In genomic region chr7:49783017-49783416, GRCm38 (mm10) we compare ENCODE assay signal across 25 mouse cellular contexts. TPM values are rescaled to one million over a fixed set of nuclear protein-coding genes. Genes with fewer than 3 reads are reported as not detected.
A peak's percentile ranks its signal among the peaks of the same experiment; 100 is the strongest.
DNase-seq lines count a peak whose midpoint lies in the region; ATAC-seq and TF ChIP-seq lines count a peak whose summit lies in the region.
"Had no signal": no experiment of that assay in that cellular context is flagged by ENCODE, and none has a peak within 500 bp of the region (broad histone marks: within the 10 kb centered on the region; RNA-seq: fewer than 3 reads in every experiment).

No protein-coding gene starts in this region.

- H3K36me3 ChIP-seq in midbrain, embryonic 11.5 days (ENCODE audit: control insufficient read depth, insufficient read depth, low read length) = peaks cover 6% of the 10 kb centered on the region; the same call in 1 of the 2 replicates

- no peak for TF ChIP-seq POLR2A in bone marrow, adult 2 months (IDR thresholded peaks at IDR 0.05; ENCODE audit: borderline replicate concordance, control insufficient read depth, low read depth, low read length)

- H3K4me2 ChIP-seq in midbrain, embryonic 11.5 days = no peak overlapping the region
- H3K4me2 ChIP-seq: embryonic facial prominence, embryonic 12.5 days; forebrain, embryonic 13.5 days; forebrain, embryonic 15.5 days had no signal

- no peaks in the 10 kb centered on the region for H3K9me3 ChIP-seq in midbrain, embryonic 11.5 days (ENCODE audit: control insufficient read depth, low read length)
- H3K9me3 ChIP-seq: embryonic facial prominence, embryonic 10.5 days; embryonic facial prominence, embryonic 12.5 days; forebrain, embryonic 13.5 days; forebrain, embryonic 15.5 days; G1E had no signal

- H3K4me3 ChIP-seq in bone marrow, adult 2 months (replicated peaks; ENCODE audit: control insufficient read depth, low read depth, low read length) = no peak overlapping the region
- H3K4me3 ChIP-seq in midbrain, embryonic 11.5 days (ENCODE audit: low read depth, low read length) = no peak overlapping the region
- H3K4me3 ChIP-seq: embryonic facial prominence, embryonic 10.5 days; embryonic facial prominence, embryonic 12.5 days; forebrain, embryonic 13.5 days; forebrain, embryonic 15.5 days had no signal

- H3K9ac ChIP-seq in midbrain, embryonic 11.5 days (ENCODE audit: low read length) = no peak overlapping the region
- H3K9ac ChIP-seq: embryonic facial prominence, embryonic 12.5 days; forebrain, embryonic 13.5 days; forebrain, embryonic 15.5 days; forebrain, postnatal 0 days had no signal

- no peaks in the 10 kb centered on the region for H3K27me3 ChIP-seq in midbrain, embryonic 11.5 days (ENCODE audit: control insufficient read depth, insufficient read depth, low read length)
- H3K27me3 ChIP-seq: CH12.LX; embryonic facial prominence, embryonic 12.5 days; forebrain, embryonic 13.5 days; forebrain, embryonic 15.5 days; Patski had no signal

- peak; percentile 59 for ATAC-seq in granulocyte monocyte progenitor cell, adult 5-6 weeks (replicated peaks; ENCODE audit: poor library complexity, severe bottlenecking)
- ATAC-seq in megakaryocyte progenitor cell, adult 5-6 weeks (replicated peaks; ENCODE audit: poor library complexity) = peak; percentile 35
- no peak for ATAC-seq in midbrain, embryonic 11.5 days (ENCODE audit: low FRiP score)
- ATAC-seq: activated CD4-positive, CD25-positive, alpha-beta regulatory T cell, adult 4 months; CD4-positive, CD25-positive, alpha-beta regulatory T cell, adult 4 months; forebrain, embryonic 13.5 days; forebrain, embryonic 15.5 days; forebrain, postnatal 0 days; Patski had no signal

- H3K27ac ChIP-seq in bone marrow, adult 2 months (ENCODE audit: control insufficient read depth, insufficient read depth, low read depth, low read length, poor library complexity) = peak overlapping the region; percentile 41; the same call in 1 of the 2 replicates
- no peak overlapping the region for H3K27ac ChIP-seq in midbrain, embryonic 11.5 days (ENCODE audit: low read depth, low read length)
- H3K27ac ChIP-seq: embryonic facial prominence, embryonic 10.5 days; embryonic facial prominence, embryonic 12.5 days; forebrain, embryonic 13.5 days; forebrain, embryonic 15.5 days had no signal

- H3K4me1 ChIP-seq in bone marrow, adult 2 months (ENCODE audit: control insufficient read depth, insufficient read depth, low read length) = no peaks in the 10 kb centered on the region; the same call in none of the 2 replicates
- H3K4me1 ChIP-seq in midbrain, embryonic 11.5 days (ENCODE audit: control insufficient read depth, insufficient read depth, low read length) = peaks cover 11% of the 10 kb centered on the region

- DNase-seq in midbrain, embryonic 11.5 days (ENCODE audit: low spot score, missing footprints) = no peak
- DNase-seq in kidney, adult 9 months = no peak
- no peak for DNase-seq in ovary, postnatal 36 days (ENCODE audit: low spot score)
- DNase-seq: adrenal gland, adult 8-10 months; adrenal gland, postnatal 14 days; adrenal gland, postnatal 36 days; B cell, adult 2 months; cerebellum, adult 11-12 months; cerebellum, adult 2 months; cerebellum, adult 9-10 months; cerebellum, postnatal 10 days; cerebellum, postnatal 25 days; forebrain, postnatal 0 days had no signal

- TF ChIP-seq CTCF in bone marrow, adult 2 months (IDR thresholded peaks at IDR 0.05; ENCODE audit: control insufficient read depth, insufficient read depth, low read length) = no peak

- 85% methylated on average over 2 of the region's 2 CpGs for WGBS in bone marrow, adult 2 months
- WGBS in midbrain, embryonic 11.5 days = 93% methylated on average over 2 of the region's 2 CpGs

RNA-seq across cellular contexts. Expression of gene Prmt3, which starts 4.9 kb away (rescaled TPM):
- 9.0 and 14.6 TPM in 2 replicates for polyA plus RNA-seq in bone marrow, adult 2 months (2011; ENCODE audit: insufficient read depth, insufficient read length, low replicate concordance, missing spikeins)
- total RNA-seq in granulocyte monocyte progenitor cell, adult 5-6 weeks (2014; fragmentation: Nextera tagmentation) = 67.7 and 79.0 TPM in 2 replicates
- 56.3 and 57.4 TPM in 2 replicates for total RNA-seq in granulocyte monocyte progenitor cell, adult 5-6 weeks (2017)
- 55.0 and 73.0 TPM in 2 replicates for total RNA-seq in megakaryocyte progenitor cell, adult 5-6 weeks (2015)
- 51.5 and 53.0 TPM in 2 replicates for total RNA-seq in megakaryocyte progenitor cell, adult 5-6 weeks (2017)
- polyA plus RNA-seq in midbrain, embryonic 11.5 days (2014; fragmentation: Nextera tagmentation; extraction: Ambion mirVana) = 82.0 and 93.2 TPM in 2 replicates

RNA-seq across cellular contexts. Expression of gene Htatip2, which starts 24.1 kb away (rescaled TPM):
- 22.5 and 30.4 TPM in 2 replicates for polyA plus RNA-seq in bone marrow, adult 2 months (2011; ENCODE audit: insufficient read depth, insufficient read length, low replicate concordance, missing spikeins)
- total RNA-seq in granulocyte monocyte progenitor cell, adult 5-6 weeks (2014; fragmentation: Nextera tagmentation) = 19.9 and 23.1 TPM in 2 replicates
- total RNA-seq in granulocyte monocyte progenitor cell, adult 5-6 weeks (2017) = 12.7 and 14.2 TPM in 2 replicates
- 16.0 and 18.4 TPM in 2 replicates for total RNA-seq in megakaryocyte progenitor cell, adult 5-6 weeks (2015)
- total RNA-seq in megakaryocyte progenitor cell, adult 5-6 weeks (2017) = 13.4 and 13.7 TPM in 2 replicates
- 11.1 and 12.1 TPM in 2 replicates for polyA plus RNA-seq in midbrain, embryonic 11.5 days (2014; fragmentation: Nextera tagmentation; extraction: Ambion mirVana)
- total RNA-seq: CH12.LX had no signal
- polyA plus RNA-seq: Patski had no signal
